Mouse (Mus musculus) lung, embryonic 14.5 days (tissue): ENCODE measurements around the gene Znrf3. TPM values are rescaled to one million over a fixed set of nuclear protein-coding genes. Genes with fewer than 3 reads are reported as not detected.

Experiments
- ATAC-seq: fragments of 200-750 bp; cut with Nextera tagmentation; 2 replicates; pipeline ENCODE4 v1.8.0; 2017; ENCODE audit warnings: mild to moderate bottlenecking, moderate TSS enrichment, moderate library complexity; ENCODE audit not compliant: insufficient read depth
- DNase-seq: peaks from one replicate; pipeline ENCODE4 v3.0.0-alpha.2; 2015
- H3K27ac ChIP-seq: fragments of 300-500 bp; sonication (generic); 2 replicates; pipeline ENCODE4 v1.5.1; 2014; ENCODE audit warnings: low read depth, mild to moderate bottlenecking, moderate library complexity
- H3K27me3 ChIP-seq: fragments of 300-500 bp; sonication (generic); 2 replicates; pipeline ENCODE4 v1.6.1; 2014; ENCODE audit warnings: low read length, control low read depth; ENCODE audit not compliant: insufficient read depth
- H3K36me3 ChIP-seq: fragments of 300-500 bp; sonication (generic); 2 replicates; pipeline ENCODE4 v1.6.1; 2014; ENCODE audit warnings: control low read depth; ENCODE audit not compliant: insufficient read depth
- H3K4me1 ChIP-seq: fragments of 300-500 bp; sonication (generic); 2 replicates; pipeline ENCODE4 v1.6.1; 2014; ENCODE audit warnings: antibody characterized with exemption, control low read depth; ENCODE audit not compliant: insufficient read depth
- H3K4me2 ChIP-seq: fragments of 300-500 bp; sonication (generic); 2 replicates; pipeline ENCODE4 v1.6.1; 2014; ENCODE audit warnings: mild to moderate bottlenecking
- H3K4me3 ChIP-seq: fragments of 300-500 bp; sonication (generic); 2 replicates; pipeline ENCODE4 v1.5.1; 2014; ENCODE audit warnings: low read depth, low read length
- H3K9ac ChIP-seq: fragments of 300-500 bp; sonication (generic); 2 replicates; pipeline ENCODE4 v1.6.1; 2014
- H3K9me3 ChIP-seq: fragments of 300-500 bp; sonication (generic); 2 replicates; pipeline ENCODE4 v1.6.1; 2016; ENCODE audit warnings: low read depth, low read length, control low read depth
- CTCF ChIP-seq: IDR thresholded peaks from 2 replicates; pipeline ENCODE4 v1.5.1; 2016; ENCODE audit warnings: antibody characterized with exemption, low read depth
- WGBS: fragments of 180-500 bp; shearing (Covaris S2); extraction: QIAGEN DNeasy Blood & Tissue Kit; methylation state at CpG from one replicate; pipeline ENCODE4 v1.1.7; 2014; 5-methylcytosine and 5-hydroxymethylcytosine counted together
- polyA plus RNA-seq: library from polyadenylated mRNA; unstranded; fragments of >200 nt; fragmentation: Nextera tagmentation; extraction: Ambion mirVana; gene quantifications from 2 replicates; pipeline ENCODE4 v1.2.1, GENCODE M21; 2014

Znrf3 gene
- polyA plus RNA-seq, 1 experiment from 2014 or later = 16.8 TPM

DNA sequence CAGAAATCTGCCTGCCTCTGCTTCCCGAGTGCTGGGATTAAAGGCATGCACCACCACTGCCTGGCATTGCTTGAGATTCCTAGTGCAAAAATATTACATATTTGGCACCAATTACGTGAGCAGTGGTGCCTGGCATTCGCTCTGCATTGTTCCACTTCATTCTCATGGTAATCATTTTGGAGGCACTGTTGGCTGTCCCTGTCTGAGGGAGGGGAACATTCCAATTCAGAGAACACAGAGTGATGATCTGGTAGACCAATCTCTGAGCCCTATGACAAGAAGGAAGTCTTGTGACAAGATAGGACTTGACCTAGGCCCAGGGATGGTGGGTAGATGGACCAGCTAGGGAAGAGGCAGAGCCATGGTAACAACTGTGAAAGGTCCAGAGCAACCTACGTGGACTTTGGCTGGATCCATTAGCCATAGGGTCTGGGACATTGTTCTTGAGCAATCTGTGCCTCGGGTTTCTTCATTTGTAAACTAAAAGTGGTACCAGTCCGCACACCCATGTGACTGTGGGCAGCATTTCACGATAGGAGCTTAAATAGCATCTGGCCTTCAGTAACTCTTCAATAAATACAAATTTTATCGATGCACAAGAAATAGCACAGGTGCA lies 174.7 kb downstream of the Znrf3 start:
- H3K27me3 ChIP-seq = no peaks in the 10 kb centered on the region
- H3K9ac ChIP-seq = no peak overlapping the region
- H3K36me3 ChIP-seq = no peaks in the 10 kb centered on the region
- TF ChIP-seq CTCF = no peak
- no peak overlapping the region for H3K4me3 ChIP-seq
- ATAC-seq = no peak
- no peak overlapping the region for H3K4me2 ChIP-seq
- H3K27ac ChIP-seq = no peak overlapping the region
- H3K4me1 ChIP-seq = no peaks in the 10 kb centered on the region
- 85% methylated on average over 8 of the region's 8 CpGs for WGBS
- DNase-seq = no peak
- no peaks in the 10 kb centered on the region for H3K9me3 ChIP-seq

DNA sequence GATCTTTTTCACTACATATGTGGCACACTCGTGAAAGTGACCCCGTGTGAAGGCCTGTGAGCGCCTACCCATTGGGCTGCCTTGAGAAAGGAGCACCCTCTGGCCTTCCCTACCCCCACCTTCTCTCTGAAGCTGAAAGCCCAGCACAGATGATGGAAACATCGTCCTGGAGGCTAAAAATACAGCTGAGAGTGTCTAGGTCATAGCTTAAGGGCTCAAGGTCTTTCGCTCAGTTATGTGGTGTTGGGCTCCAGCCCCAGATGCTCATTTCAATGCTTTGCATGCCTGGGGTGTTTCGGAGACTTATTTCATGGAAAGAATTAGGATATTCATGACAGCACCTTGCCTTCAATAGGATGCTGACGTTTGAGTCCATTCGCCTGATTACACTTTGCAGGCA lies 178.9 kb downstream of the Znrf3 start:
- no peak for ATAC-seq
- DNase-seq = no peak
- no peak overlapping the region for H3K9ac ChIP-seq
- no peak overlapping the region for H3K4me2 ChIP-seq
- no peak overlapping the region for H3K4me3 ChIP-seq
- H3K36me3 ChIP-seq = no peaks in the 10 kb centered on the region
- no peak for TF ChIP-seq CTCF
- no peaks in the 10 kb centered on the region for H3K4me1 ChIP-seq
- H3K27me3 ChIP-seq = no peaks in the 10 kb centered on the region
- 75% methylated on average over 8 of the region's 8 CpGs for whole genome bisulfite sequencing
- H3K27ac ChIP-seq = no peak overlapping the region; the same call in 1 of the 2 replicates
- H3K9me3 ChIP-seq = no peaks in the 10 kb centered on the region

DNA sequence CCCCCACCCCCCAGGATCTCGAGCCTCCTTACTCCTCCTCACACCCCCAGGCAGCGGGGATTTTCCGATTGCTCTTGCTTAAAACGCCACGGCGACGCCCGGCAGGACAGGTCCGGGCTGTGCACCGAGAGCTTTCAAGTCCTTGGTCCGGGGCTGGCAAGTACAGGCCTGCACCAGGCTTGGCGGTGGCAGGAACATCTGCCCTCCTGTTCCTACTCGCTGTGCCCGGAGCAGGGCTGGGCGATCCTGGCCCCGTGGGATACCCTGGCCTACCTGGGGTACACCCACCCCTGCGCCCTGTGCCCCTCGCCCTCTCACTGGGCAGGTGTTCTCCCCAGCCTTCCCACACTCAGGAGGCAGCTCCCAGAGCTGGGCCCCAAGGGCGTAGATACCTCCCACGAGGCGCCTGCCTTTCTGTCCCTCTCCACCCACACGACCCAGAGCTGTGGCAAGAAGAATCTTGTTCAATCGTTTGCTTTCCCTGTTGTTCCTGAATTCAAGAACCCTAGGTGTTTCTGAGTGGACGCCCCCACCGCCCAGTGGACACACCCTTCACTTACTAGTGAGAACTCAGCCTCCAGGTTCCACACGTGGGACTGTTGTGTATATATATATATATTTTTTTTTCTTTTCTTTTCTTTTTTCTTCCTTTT lies 181.4 kb downstream of the Znrf3 start:
- Histone ChIP-seq H3K36me3 (no peaks in the 10 kb centered on the region), H3K4me2 (no peak overlapping the region), H3K9ac (no peak overlapping the region), H3K27ac (peak overlapping the region; percentile 21; the same call in 1 of the 2 replicates), H3K27me3 (no peaks in the 10 kb centered on the region), H3K9me3 (no peaks in the 10 kb centered on the region), H3K4me3 (no peak overlapping the region), H3K4me1 (no peaks in the 10 kb centered on the region)
- WGBS = 46% methylated on average over 26 of the region's 26 CpGs
- ATAC-seq (no peak), DNase-seq (no peak)
- TF ChIP-seq CTCF = no peak

DNA sequence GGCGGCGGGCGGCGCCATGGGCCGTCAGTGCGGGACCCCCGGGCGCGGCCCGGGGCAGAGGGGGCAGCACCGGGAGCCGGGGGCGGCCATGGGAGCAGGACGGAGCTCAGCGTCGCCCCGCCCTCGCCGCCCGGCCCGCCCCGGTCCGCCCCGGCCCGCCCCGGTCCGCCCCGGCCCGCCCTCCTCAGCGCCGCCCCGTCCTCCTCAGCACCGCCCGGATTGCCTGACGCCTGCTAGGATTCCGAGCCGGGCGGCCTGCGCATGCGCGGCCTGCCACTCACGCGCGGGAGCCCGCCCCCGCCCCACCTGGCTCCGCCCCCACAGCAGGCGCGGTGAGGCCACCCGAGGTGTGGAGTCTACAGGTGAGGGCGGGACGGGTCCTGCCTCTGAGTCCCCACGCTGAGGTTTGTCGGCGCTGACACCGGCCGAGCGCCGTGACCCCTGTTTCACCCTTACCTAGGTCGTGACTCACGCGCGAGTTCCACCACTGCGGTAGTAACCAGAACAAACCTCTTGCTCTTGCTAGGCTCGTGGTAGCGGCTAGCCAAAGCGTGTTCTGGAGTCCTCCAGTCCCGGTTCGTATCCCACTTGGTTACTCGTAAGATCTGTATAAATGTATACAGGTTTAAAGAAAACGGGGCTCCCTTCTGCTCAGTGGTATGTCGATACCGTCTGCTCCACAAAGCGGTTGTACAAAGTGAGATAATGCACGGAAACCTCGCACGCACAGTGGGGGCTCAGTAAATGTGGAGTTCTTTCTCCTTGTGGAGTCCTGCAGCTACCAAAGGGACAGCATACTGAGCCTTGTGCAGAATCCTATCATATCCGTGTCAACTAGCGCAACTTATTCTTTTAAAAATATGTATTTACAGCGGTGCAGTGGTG lies 182.9 kb downstream of the Znrf3 start, which contains the start of gene Kremen1:
Gene Kremen1 (minus strand): TSS at position 51 of the 885 bp plus-strand sequence.
- H3K4me3 ChIP-seq = peak within 1 kb of the TSS; percentile 80
- no peaks in the 10 kb centered on the region for H3K36me3 ChIP-seq
- H3K9me3 ChIP-seq = no peaks in the 10 kb centered on the region
- H3K9ac ChIP-seq = peak within 1 kb of the TSS; percentile 82
- WGBS = 2% methylated on average over 60 of the region's 80 CpGs
- peak within 1 kb of the TSS; percentile 52 for H3K27ac ChIP-seq
- H3K4me2 ChIP-seq = peak within 1 kb of the TSS; percentile 85
- peak; percentile 95 for DNase-seq
- ATAC-seq = peak; percentile 98
- H3K27me3 ChIP-seq = no peaks in the 10 kb centered on the region
- 0 out of 2 replicates have a peak, but pooled peaks cover under 1% of the 10 kb centered on the region for H3K4me1 ChIP-seq
- TF ChIP-seq CTCF = no peak

DNA sequence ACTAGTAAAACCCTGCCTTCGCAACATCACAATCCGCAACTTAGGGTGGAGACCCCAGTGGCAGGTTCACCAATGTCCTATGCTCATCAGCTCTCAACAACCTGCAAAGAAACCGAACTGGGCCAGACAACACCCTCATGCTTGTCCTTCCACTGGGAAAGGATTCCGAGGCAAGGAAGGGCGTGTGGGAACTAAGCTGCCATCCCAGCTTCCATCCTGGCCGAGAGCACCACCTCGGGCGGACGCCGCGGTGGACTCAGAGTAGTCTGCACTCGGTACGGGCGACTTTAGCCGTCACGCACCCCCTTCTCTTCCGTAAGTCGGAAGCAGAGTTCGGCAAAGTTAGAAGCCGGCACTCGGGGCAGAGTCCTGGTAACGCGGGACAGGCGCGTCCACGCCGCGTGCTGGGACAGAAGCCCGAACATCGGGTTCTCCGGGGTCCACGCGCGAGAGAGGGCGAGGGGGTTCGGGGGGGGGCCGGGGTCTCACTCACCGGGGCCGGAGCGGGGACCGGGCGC lies 183.6 kb downstream of the Znrf3 start:
- Histone ChIP-seq H3K9me3 (no peaks in the 10 kb centered on the region), H3K4me2 (peak overlapping the region; percentile 85), H3K4me1 (0 out of 2 replicates have a peak, but pooled peaks cover 5% of the 10 kb centered on the region), H3K9ac (peak overlapping the region; percentile 82), H3K4me3 (peak overlapping the region; percentile 80), H3K27ac (peak overlapping the region; percentile 52), H3K36me3 (no peaks in the 10 kb centered on the region), H3K27me3 (no peaks in the 10 kb centered on the region)
- DNase-seq = peak; percentile 76
- ATAC-seq = peak; percentile 58
- 1% methylated on average over 42 of the region's 42 CpGs for WGBS
- TF ChIP-seq CTCF = no peak

DNA sequence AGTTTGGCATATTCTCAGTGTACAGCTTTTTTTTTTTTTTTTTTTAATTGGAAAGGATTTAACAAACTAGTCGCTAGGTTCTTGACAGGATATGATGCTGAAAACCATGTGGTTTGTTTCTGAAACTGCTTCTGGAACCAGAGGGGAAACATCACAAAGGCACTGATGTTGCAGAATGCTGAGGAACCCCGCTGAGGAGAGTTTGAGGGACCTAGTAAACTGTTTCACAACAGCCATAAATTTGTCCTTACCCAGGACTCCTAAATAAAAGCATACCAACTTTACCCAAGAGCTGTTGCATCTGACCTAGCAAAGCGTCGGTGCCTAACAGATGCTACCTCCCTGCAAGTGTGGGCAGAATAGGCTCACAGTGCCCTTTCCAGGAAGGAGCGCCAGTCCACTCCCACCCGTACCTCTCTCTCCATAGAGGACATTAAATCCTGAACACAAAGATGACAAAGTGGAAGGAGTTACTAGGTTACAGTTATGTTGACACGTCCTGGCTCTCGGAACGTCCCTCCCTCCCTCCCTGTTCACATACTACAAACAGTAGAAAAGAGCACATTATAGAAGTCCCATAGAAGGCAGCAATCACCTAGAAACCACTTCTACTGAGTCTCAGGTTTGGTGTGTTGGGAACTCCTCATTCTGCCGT lies 184.6 kb downstream of the Znrf3 start:
- no peak for ATAC-seq
- WGBS = 38% methylated on average over 10 of the region's 10 CpGs
- Histone ChIP-seq H3K27ac (no peak overlapping the region), H3K4me3 (peak overlapping the region; percentile 80), H3K27me3 (no peaks in the 10 kb centered on the region), H3K4me2 (peak overlapping the region; percentile 85), H3K4me1 (0 out of 2 replicates have a peak, but pooled peaks cover 7% of the 10 kb centered on the region), H3K36me3 (no peaks in the 10 kb centered on the region), H3K9me3 (no peaks in the 10 kb centered on the region), H3K9ac (no peak overlapping the region)
- no peak for DNase-seq
- no peak for TF ChIP-seq CTCF
